Mouse (Mus musculus): ENCODE data around the gene Glt1d1. TPM values are rescaled to one million over a fixed set of nuclear protein-coding genes. Genes with fewer than 3 reads are reported as not detected.

Glt1d1 gene
- polyA plus RNA-seq, 1 experiment from 2014 or later, result 0.94 TPM

DNA sequence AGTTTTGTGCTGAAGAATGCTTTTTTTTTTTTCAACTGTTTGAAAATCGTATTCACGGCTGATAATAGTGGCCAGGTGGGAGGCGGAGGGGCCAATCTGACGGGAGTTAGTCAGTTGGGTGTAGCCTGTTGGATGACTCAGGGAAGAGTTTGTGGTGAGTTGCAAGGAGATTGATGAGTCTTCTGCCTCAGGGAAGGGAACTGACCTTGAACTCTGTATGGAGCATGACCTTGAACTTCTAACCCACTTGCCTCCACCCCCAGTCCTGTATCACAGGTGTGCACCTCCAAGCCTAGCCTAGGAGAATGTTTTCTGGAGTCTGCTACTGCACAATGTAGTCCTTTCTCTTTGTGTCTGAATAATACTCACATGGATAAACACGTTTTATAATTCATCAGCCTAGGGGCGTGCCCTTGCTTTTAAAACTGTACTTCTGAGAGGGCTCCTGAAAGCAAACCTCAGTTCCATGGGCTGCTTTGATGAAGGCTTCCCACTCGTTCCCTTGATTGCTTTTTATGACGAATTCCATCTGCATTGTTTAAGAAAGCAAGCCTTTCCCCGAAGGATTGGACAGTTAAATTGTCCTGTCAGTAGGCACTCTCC, 56.6 kb downstream of the Glt1d1 start:
- no peak overlapping the region for H3K4me3 ChIP-seq
- no peaks in the 10 kb centered on the region for H3K36me3 ChIP-seq
- no peaks in the 10 kb centered on the region for H3K9me3 ChIP-seq (replicated peaks)
- H3K27ac ChIP-seq, result no peak overlapping the region
- H3K4me1 ChIP-seq, result peaks cover 15% of the 10 kb centered on the region
- WGBS, result 73% methylated on average over 9 of the region's 9 CpGs
- no peaks in the 10 kb centered on the region for H3K27me3 ChIP-seq (ENCODE audit: low read depth, poor library complexity, severe bottlenecking)
- no peak for DNase-seq (ENCODE audit: low spot score)

DNA sequence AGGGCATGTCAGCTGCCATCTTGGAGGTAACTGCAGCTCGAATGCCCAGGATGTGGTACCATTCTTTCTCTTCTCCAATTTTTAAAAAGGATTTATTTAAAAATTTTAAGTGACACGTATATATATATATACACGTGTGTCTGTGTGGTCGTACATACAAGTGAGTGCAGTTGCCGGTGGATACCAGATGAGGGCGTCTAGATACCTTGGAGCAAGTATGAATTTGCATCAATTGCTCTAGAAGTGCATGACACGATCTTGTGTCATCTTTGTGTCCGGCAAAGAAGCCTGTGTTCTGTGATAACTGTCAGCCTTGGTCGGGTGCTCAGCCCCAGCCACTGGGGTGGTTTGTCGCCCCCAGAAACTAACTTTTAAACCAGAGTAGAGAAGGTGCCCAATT, 59.0 kb downstream of the Glt1d1 start:
- H3K4me1 ChIP-seq, result peaks cover 15% of the 10 kb centered on the region
- H3K9me3 ChIP-seq (replicated peaks), result no peaks in the 10 kb centered on the region
- H3K36me3 ChIP-seq, result no peaks in the 10 kb centered on the region
- no peak for DNase-seq (ENCODE audit: low spot score)
- no peak overlapping the region for H3K27ac ChIP-seq
- H3K27me3 ChIP-seq (ENCODE audit: low read depth, poor library complexity, severe bottlenecking), result no peaks in the 10 kb centered on the region
- WGBS, result 92% methylated on average over 10 of the region's 10 CpGs
- H3K4me3 ChIP-seq, result no peak overlapping the region

DNA sequence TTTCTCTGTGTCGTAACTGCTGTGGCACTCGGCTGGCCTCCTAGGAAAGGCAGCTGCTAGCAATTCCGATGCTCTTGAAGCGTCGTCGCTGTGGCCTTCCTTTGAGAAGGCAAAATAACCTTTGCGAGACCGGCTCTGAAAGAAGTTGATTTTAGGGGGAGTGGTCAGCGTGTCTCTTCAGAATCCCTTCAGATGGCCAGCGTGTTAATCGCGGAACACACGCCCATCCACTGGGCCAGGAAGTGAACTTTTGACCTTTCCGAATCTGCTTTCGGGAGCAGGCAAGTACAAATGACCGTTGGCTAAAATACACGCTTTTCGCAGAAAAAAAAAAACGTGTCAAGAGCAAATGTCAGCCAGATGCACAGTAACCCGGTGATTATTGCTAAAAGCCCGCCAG, 59.5 kb downstream of the Glt1d1 start:
- no peak overlapping the region for H3K27ac ChIP-seq
- no peaks in the 10 kb centered on the region for H3K9me3 ChIP-seq (replicated peaks)
- no peaks in the 10 kb centered on the region for H3K36me3 ChIP-seq
- H3K4me1 ChIP-seq, result peaks cover 15% of the 10 kb centered on the region
- WGBS, result 31% methylated on average over 21 of the region's 21 CpGs
- no peak overlapping the region for H3K4me3 ChIP-seq
- DNase-seq (ENCODE audit: low spot score), result peak; percentile 37
- H3K27me3 ChIP-seq (ENCODE audit: low read depth, poor library complexity, severe bottlenecking), result no peaks in the 10 kb centered on the region

DNA sequence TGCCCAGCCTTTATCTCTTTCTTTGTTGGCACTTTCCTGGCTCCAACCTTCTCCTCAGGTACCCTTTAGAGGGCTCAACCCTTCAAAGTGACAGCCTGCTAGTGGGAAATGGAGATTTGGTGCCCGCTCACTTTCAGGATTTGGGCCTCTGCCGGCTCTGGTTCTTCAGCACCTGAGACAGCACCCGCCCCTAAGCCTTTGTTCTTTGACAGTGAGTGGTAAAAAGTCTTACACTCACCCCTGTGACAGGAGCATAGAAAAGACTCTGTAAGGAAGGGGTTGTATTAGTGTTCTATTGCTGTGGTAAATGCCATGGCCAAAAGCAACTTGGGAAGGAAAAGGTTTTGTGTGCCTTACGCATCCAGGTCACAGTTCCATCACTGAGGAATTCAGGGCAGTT, 63.8 kb downstream of the Glt1d1 start:
- 72% methylated on average over 4 of the region's 4 CpGs for WGBS
- H3K27ac ChIP-seq, result no peak overlapping the region
- H3K36me3 ChIP-seq, result no peaks in the 10 kb centered on the region
- H3K4me1 ChIP-seq, result peaks cover 15% of the 10 kb centered on the region
- H3K4me3 ChIP-seq, result no peak overlapping the region
- H3K9me3 ChIP-seq (replicated peaks), result no peaks in the 10 kb centered on the region
- peak; percentile 58 for DNase-seq (ENCODE audit: low spot score)
- no peaks in the 10 kb centered on the region for H3K27me3 ChIP-seq (ENCODE audit: low read depth, poor library complexity, severe bottlenecking)

DNA sequence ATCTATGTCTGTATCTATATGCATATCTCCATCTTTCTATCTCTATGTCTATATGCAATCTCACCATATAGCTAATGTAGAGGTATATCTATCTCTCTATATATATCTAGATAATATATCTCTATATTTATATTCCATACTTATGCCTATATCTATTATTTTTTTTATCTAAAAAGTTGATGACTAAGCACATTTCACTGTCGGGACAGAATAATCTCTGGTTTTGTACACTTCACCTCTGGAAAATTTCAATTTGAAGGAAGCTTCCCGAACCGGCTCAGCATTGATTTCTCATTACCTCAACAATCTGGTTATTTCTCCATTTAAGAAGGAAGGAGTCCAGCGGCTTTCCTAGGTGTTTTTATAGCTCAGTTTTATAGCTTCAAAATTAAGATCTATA, 64.5 kb downstream of the Glt1d1 start:
- no peak for DNase-seq (ENCODE audit: low spot score)
- Histone ChIP-seq H3K27ac (no peak overlapping the region), H3K36me3 (no peaks in the 10 kb centered on the region), H3K4me1 (peaks cover 10% of the 10 kb centered on the region), H3K9me3 (replicated peaks) (no peaks in the 10 kb centered on the region), H3K27me3 (ENCODE audit: low read depth, poor library complexity, severe bottlenecking) (no peaks in the 10 kb centered on the region), H3K4me3 (no peak overlapping the region)
- 95% methylated on average over 4 of the region's 4 CpGs for WGBS

DNA sequence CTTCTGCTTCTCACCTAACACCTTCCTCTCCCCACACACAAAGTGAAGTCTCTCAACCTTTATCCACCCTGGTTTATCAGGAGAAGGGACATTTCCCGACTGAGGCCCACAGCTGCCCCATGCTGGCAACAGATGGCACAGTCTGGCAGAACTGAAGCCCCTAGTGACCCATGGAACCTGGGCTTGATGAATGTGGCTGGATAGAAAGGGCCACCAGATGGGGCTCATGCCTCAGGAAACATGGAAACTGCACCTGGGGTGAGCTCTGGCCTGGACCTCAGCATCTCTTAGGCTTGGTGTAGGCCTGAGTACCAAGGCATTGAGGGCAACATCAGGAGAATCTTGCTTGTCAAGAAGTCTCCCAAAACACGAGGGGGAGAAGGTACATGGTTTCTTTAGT, 66.5 kb downstream of the Glt1d1 start:
- peaks cover 2% of the 10 kb centered on the region for H3K4me1 ChIP-seq
- H3K27me3 ChIP-seq (ENCODE audit: low read depth, poor library complexity, severe bottlenecking), result no peaks in the 10 kb centered on the region
- no peak overlapping the region for H3K27ac ChIP-seq
- WGBS, result 62% methylated on average over 2 of the region's 2 CpGs
- no peak overlapping the region for H3K4me3 ChIP-seq
- no peaks in the 10 kb centered on the region for H3K9me3 ChIP-seq (replicated peaks)
- H3K36me3 ChIP-seq, result no peaks in the 10 kb centered on the region
- DNase-seq (ENCODE audit: low spot score), result no peak

DNA sequence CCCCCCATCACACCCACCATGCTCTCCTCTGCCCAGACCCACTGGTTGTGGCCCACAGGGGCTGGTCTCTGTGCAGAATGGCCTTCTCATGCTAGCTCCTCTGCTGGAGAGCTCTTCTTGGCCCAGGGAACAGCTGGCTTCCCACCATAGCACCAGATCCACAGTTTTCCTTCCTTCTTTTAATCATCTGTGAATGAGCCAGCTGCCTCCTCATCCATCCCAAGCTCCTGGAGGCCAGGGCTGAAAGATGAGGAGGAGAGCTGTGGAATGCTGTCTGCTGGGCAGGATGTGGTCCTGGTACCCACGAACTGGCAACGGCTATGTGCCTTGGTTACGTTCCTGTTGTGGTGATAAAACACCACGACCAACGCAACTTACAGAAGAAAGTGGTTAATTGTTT, 67.6 kb downstream of the Glt1d1 start:
- H3K27me3 ChIP-seq (ENCODE audit: low read depth, poor library complexity, severe bottlenecking), result no peaks in the 10 kb centered on the region
- H3K27ac ChIP-seq, result no peak overlapping the region
- DNase-seq (ENCODE audit: low spot score), result no peak
- no peaks in the 10 kb centered on the region for H3K36me3 ChIP-seq
- no peaks in the 10 kb centered on the region for H3K9me3 ChIP-seq (replicated peaks)
- 86% methylated on average over 5 of the region's 5 CpGs for WGBS
- peaks cover 4% of the 10 kb centered on the region for H3K4me1 ChIP-seq
- no peak overlapping the region for H3K4me3 ChIP-seq

DNA sequence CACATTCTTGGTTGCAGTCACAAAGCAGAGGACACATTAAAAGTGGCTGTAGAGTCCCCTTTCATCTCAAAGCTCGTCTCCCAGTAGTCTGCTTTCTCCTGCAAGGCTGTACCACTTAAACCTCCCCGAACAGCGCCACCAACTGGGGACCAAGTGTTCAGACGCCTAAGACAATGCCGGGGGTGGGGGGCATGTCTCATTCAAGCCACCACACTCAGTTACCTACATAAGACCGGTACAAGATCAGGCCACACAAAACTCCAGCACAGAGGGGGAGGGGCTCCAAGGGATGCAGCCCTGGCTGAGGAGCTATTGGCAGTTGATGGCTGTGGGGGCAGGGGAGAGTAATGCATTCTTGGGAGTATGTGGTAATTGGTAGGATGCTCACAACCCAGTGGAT, 68.1 kb downstream of the Glt1d1 start:
- Histone ChIP-seq H3K36me3 (no peaks in the 10 kb centered on the region), H3K27ac (no peak overlapping the region), H3K4me1 (peaks cover 4% of the 10 kb centered on the region), H3K27me3 (ENCODE audit: low read depth, poor library complexity, severe bottlenecking) (no peaks in the 10 kb centered on the region), H3K9me3 (replicated peaks) (no peaks in the 10 kb centered on the region), H3K4me3 (no peak overlapping the region)
- WGBS, result 77% methylated on average over 6 of the region's 6 CpGs
- DNase-seq (ENCODE audit: low spot score), result no peak

DNA sequence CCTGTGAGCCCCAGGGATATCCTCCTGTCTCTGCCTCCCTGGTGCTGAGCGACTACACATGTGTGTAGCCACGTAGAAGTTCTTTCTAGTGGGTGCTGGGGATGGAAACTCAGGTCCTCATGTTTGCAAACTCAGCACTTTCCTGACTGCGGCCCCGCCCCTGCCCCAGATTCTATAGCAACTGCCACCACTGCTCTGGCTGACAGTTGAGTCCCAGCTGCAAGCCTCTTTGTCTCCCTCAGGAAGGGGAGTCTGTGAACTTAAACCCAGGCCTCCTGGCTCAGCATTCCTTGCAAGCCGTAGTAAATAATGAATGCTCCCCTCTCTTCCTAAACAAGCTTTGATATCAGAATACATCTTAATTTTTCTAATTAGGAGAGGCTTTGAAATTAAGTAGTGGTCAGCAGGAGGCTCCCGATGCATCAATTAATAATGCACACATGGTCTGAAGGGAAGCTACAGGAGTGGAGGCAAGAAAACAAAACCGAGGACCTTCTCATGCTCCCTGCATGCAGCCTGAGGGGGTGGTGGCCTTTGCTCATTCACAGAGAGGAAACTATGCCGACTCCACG, 71.6 kb downstream of the Glt1d1 start:
- no peak for DNase-seq (ENCODE audit: low spot score)
- no peaks in the 10 kb centered on the region for H3K36me3 ChIP-seq
- H3K9me3 ChIP-seq (replicated peaks), result no peaks in the 10 kb centered on the region
- no peak overlapping the region for H3K27ac ChIP-seq
- peaks cover 4% of the 10 kb centered on the region for H3K4me1 ChIP-seq
- no peaks in the 10 kb centered on the region for H3K27me3 ChIP-seq (ENCODE audit: low read depth, poor library complexity, severe bottlenecking)
- no peak overlapping the region for H3K4me3 ChIP-seq
- 66% methylated on average over 9 of the region's 9 CpGs for WGBS

DNA sequence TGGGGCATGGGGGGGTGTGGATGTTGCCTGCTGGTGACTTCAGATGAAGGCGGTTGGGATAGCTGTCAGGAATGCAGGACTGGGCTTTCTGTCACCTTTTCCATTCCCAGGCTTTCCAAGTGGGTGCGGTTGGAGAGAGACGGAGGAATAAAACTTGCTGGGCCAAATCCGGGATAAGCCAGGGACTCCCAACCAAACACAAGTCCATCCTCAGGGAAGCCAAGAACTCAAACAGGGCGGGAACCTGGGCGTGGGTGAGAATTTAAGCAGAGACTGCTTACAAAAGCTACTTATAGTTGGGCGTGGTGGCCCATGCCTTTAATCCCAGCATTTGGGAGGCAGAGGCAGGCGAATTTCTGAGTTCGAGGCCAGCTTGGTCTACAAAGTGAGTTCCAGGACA, 73.2 kb downstream of the Glt1d1 start:
- H3K36me3 ChIP-seq, result no peaks in the 10 kb centered on the region

DNA sequence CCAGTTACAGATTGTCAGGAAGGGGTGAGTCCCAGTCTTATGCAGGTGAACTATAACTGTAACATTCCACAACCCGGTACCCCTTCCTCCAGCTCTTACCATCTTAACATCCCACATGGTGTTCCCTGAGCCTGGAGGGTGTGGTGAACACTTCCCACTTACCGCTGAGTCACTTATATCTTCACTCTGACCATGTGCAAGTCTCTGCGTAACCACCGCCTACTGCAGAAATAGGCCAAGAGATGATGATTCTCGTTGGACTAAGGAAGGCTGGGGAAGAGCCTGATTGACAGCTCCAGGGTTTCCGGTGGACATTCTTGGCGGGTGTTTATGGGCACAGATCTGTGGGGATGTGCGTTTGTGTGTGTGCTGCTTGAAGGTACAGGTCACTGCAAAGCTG, 73.9 kb downstream of the Glt1d1 start:
- WGBS, result 94% methylated on average over 8 of the region's 8 CpGs
- Histone ChIP-seq H3K27ac (no peak overlapping the region), H3K36me3 (no peaks in the 10 kb centered on the region), H3K9me3 (replicated peaks) (no peaks in the 10 kb centered on the region), H3K4me1 (peaks cover 4% of the 10 kb centered on the region), H3K27me3 (ENCODE audit: low read depth, poor library complexity, severe bottlenecking) (no peaks in the 10 kb centered on the region), H3K4me3 (no peak overlapping the region)
- no peak for DNase-seq (ENCODE audit: low spot score)

More for the DNA sequence above, 73.2 kb downstream of the Glt1d1 start:
- Histone ChIP-seq H3K27me3 (ENCODE audit: low read depth, poor library complexity, severe bottlenecking) (no peaks in the 10 kb centered on the region), H3K9me3 (replicated peaks) (no peaks in the 10 kb centered on the region), H3K4me1 (peaks cover 4% of the 10 kb centered on the region), H3K27ac (no peak overlapping the region), H3K4me3 (no peak overlapping the region)
- no peak for DNase-seq (ENCODE audit: low spot score)
- 93% methylated on average over 9 of the region's 9 CpGs for WGBS

DNA sequence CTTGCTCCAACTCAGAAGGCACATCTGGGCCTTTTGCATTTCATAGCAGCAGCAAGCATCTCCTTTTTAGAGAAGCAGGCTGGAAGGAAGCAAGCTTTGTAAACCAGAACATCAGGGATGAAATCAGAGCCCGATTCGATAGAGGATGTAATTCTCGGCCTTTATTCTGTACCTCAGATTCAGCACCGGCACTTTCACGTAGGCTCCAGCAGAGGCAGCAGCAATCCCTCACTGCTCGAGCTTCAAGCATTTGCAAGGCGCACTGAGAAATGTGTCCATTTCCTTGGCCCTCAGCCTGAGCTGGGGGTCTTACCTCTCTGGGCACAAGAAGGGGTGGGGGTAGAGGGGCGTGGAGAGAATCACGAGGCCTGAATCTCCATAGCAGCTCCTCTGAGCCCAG, 76.1 kb downstream of the Glt1d1 start:
- no peak overlapping the region for H3K27ac ChIP-seq
- H3K4me1 ChIP-seq, result peaks cover 4% of the 10 kb centered on the region
- H3K9me3 ChIP-seq (replicated peaks), result no peaks in the 10 kb centered on the region
- DNase-seq (ENCODE audit: low spot score), result no peak
- H3K4me3 ChIP-seq, result no peak overlapping the region
- no peaks in the 10 kb centered on the region for H3K36me3 ChIP-seq
- 77% methylated on average over 9 of the region's 9 CpGs for WGBS
- H3K27me3 ChIP-seq (ENCODE audit: low read depth, poor library complexity, severe bottlenecking), result no peaks in the 10 kb centered on the region

DNA sequence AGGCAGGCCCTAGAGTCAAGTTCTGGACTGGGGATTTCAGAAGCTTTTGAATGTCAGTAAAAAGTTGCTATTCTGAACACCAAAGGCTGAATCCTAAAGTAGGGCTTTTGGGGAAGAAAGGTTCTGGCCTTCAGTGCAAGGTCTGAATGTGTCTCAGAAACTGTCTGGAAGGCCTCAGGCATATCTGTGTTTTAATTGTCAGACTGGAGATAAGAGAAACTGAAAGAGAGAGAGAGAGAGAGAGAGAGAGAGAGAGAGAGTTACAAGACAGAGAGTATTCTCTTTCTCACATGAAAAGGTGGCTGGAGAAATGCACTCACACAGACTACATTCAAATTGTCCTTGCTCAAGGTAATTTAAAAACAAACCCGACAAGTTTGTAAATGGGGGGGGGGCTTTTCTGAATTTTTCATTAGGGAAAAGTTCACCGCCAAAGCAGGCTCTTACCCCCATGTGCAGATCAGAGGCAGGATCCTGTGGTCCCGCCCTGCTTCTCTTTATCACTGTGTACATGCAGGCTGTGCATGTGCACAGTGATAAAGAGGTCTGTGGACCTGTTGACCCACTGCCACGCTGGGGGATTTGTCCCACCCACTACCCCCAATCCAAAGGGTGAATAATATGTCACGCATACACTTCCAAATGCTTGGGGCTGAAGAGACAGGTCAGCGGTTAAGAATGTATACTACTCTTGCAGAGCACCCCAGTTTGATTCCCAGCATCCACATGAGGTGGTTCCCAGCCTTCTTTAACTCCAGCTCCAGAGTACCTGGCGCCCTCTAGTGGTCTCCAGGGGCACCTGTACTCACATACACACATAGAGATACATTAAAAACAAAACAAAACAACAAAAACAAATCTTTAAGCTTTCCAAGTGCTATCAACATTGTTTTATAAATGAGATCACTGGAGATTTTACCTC, 83.0 kb downstream of the Glt1d1 start:
- Histone ChIP-seq H3K36me3 (no peaks in the 10 kb centered on the region), H3K9me3 (replicated peaks) (no peaks in the 10 kb centered on the region), H3K27me3 (ENCODE audit: low read depth, poor library complexity, severe bottlenecking) (no peaks in the 10 kb centered on the region), H3K4me1 (no peaks in the 10 kb centered on the region), H3K27ac (no peak overlapping the region), H3K4me3 (no peak overlapping the region)
- no peak for DNase-seq (ENCODE audit: low spot score)
- 84% methylated on average over 7 of the region's 7 CpGs for WGBS
